Mouse (Mus musculus): ENCODE measurements around the gene Pdpk1.

DNA sequence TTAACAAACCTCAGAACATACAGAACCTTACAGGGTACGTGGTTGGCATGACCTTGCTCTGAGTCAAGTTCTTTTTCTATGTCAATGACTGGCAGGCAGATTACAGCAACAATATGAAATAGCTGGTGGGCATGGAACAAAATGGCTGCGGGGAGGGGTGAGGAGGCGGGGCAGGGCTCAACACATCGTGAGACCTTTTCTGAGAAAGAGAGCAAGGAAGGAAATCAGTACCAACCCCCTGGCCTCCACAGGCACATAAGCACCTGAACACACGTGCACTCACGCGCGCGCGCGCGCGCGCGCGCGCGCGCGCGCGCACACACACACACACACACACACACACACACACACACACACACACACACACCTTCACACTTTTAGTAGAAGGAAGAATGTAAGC lies 120.2 kb downstream of the Pdpk1 start:
- TF ChIP-seq E2F4 (IDR thresholded peaks at IDR 0.05; ENCODE audit: borderline replicate concordance, low read depth, low read length) (no peak), GATA1 (IDR thresholded peaks at IDR 0.05; ENCODE audit: low read depth, low read length) (no peak), USF1 (IDR thresholded peaks at IDR 0.05; ENCODE audit: low read depth, low read length) (no peak), CTCF (IDR thresholded peaks at IDR 0.05 in 2 of 3, conservative IDR thresholded peaks at IDR 0.05 in 1 of 3; ENCODE audit: control insufficient read depth in 1 of 3, insufficient read depth in 1 of 3, low read depth in 2 of 3, low read length in 3 of 3, poor library complexity in 1 of 3, severe bottlenecking in 1 of 3) (no peak), MXI1 (IDR thresholded peaks at IDR 0.05; ENCODE audit: low read depth, low read length) (no peak), NELFE (IDR thresholded peaks at IDR 0.05; ENCODE audit: low read depth, low read length) (no peak), UBTF (IDR thresholded peaks at IDR 0.05; ENCODE audit: borderline replicate concordance, insufficient read depth, low read depth, low read length) (no peak), POLR2A (IDR thresholded peaks at IDR 0.05; ENCODE audit: control insufficient read depth in 1 of 2, insufficient read depth in 1 of 2, low read depth in 1 of 2, low read length in 2 of 2, poor library complexity in 1 of 2) (no peak), GABPA (IDR thresholded peaks at IDR 0.05; ENCODE audit: low read depth, low read length) (no peak), TBP (IDR thresholded peaks at IDR 0.05; ENCODE audit: low read depth, low read length) (no peak)
